Mouse (Mus musculus) embryonic fibroblast, embryonic 13.5 days (primary cell): ENCODE measurements at regions not wholly inside any gene's neighbourhood (a gene's known extent, or its start where the extent isn't known, plus 50 kb on each side); places are given as distances from the start of the nearest gene placed in this dataset.

Experiments
- H3K27ac ChIP-seq: 2 replicates; pipeline ENCODE4 v1.5.1; 2012; ENCODE audit warnings: low read length, control low read depth, inconsistent platforms; ENCODE audit not compliant: insufficient read depth
- H3K4me1 ChIP-seq: 2 replicates; pipeline ENCODE4 v1.6.1; 2011; ENCODE audit warnings: low read length; ENCODE audit not compliant: control insufficient read depth, insufficient read depth
- H3K4me3 ChIP-seq: 2 replicates; pipeline ENCODE4 v1.5.1; 2011; ENCODE audit warnings: mild to moderate bottlenecking, control low read depth, low read length; ENCODE audit not compliant: insufficient read depth
- CTCF ChIP-seq: IDR thresholded peaks from 2 replicates; pipeline ENCODE4 v1.5.1; 2011; ENCODE audit warnings: mild to moderate bottlenecking, control low read depth, low read length, moderate library complexity, borderline replicate concordance; ENCODE audit not compliant: insufficient read depth
- POLR2A ChIP-seq: IDR thresholded peaks from 2 replicates; pipeline ENCODE4 v1.6.1; 2011; ENCODE audit warnings: low read depth, mild to moderate bottlenecking, control low read depth, low read length, moderate library complexity

- Histone ChIP-seq H3K4me1 (no peaks in the 10 kb centered on the region), H3K27ac (no peak overlapping the region), H3K4me3 (no peak overlapping the region)
- no peak for TF ChIP-seq CTCF
- no peak for TF ChIP-seq POLR2A
Measured at GRCm38 (mm10) chr1:194225786-194226185, 392.2 kb upstream of the Plxna2 start.

- no peak overlapping the region for H3K4me3 ChIP-seq
- H3K27ac ChIP-seq = no peak overlapping the region
- no peak for TF ChIP-seq POLR2A
- no peak for TF ChIP-seq CTCF
- no peaks in the 10 kb centered on the region for H3K4me1 ChIP-seq
Measured at GRCm38 (mm10) chr1:194224046-194224445, 394.0 kb upstream of the Plxna2 start.

- Histone ChIP-seq H3K27ac (no peak overlapping the region), H3K4me3 (no peak overlapping the region), H3K4me1 (no peaks in the 10 kb centered on the region)
- no peak for TF ChIP-seq CTCF
- no peak for TF ChIP-seq POLR2A
Measured at GRCm38 (mm10) chr1:194223610-194224009, 394.4 kb upstream of the Plxna2 start.

- Histone ChIP-seq H3K4me1 (no peaks in the 10 kb centered on the region), H3K27ac (no peak overlapping the region), H3K4me3 (no peak overlapping the region)
- TF ChIP-seq CTCF = peak; percentile 82
- no peak for TF ChIP-seq POLR2A
Measured at GRCm38 (mm10) chr1:194223015-194223414, 395.0 kb upstream of the Plxna2 start.

- Histone ChIP-seq H3K27ac (no peak overlapping the region), H3K4me1 (no peaks in the 10 kb centered on the region), H3K4me3 (no peak overlapping the region)
- TF ChIP-seq CTCF (no peak), POLR2A (no peak)
Measured at GRCm38 (mm10) chr1:194208034-194209000, 409.7 kb upstream of the Plxna2 start.

GRCm38 (mm10) chr1:194197516-194197915, 420.5 kb upstream of the Plxna2 start:
- no peak for TF ChIP-seq POLR2A
- no peak for TF ChIP-seq CTCF
- Histone ChIP-seq H3K4me1 (no peaks in the 10 kb centered on the region), H3K27ac (no peak overlapping the region), H3K4me3 (no peak overlapping the region)

- TF ChIP-seq CTCF (no peak), POLR2A (no peak)
- H3K4me1 ChIP-seq = no peaks in the 10 kb centered on the region
Measured at GRCm38 (mm10) chr1:194182293-194182692, 435.7 kb upstream of the Plxna2 start.

GRCm38 (mm10) chr1:194161469-194161868, 456.5 kb upstream of the Plxna2 start:
- no peak for TF ChIP-seq POLR2A
- no peak for TF ChIP-seq CTCF

More at GRCm38 (mm10) chr1:194182293-194182692, 435.7 kb upstream of the Plxna2 start:
- Histone ChIP-seq H3K4me3 (no peak overlapping the region), H3K27ac (no peak overlapping the region)

GRCm38 (mm10) chr1:194160761-194161461, 457.1 kb upstream of the Plxna2 start:
- TF ChIP-seq POLR2A (no peak), CTCF (no peak)
- Histone ChIP-seq H3K27ac (no peak overlapping the region), H3K4me3 (no peak overlapping the region), H3K4me1 (no peaks in the 10 kb centered on the region)

More at GRCm38 (mm10) chr1:194161469-194161868, 456.5 kb upstream of the Plxna2 start:
- H3K4me3 ChIP-seq = no peak overlapping the region
- H3K27ac ChIP-seq = no peak overlapping the region
- no peaks in the 10 kb centered on the region for H3K4me1 ChIP-seq

GRCm38 (mm10) chr1:194157268-194157667, 460.8 kb upstream of the Plxna2 start:
- Histone ChIP-seq H3K27ac (no peak overlapping the region), H3K4me1 (no peaks in the 10 kb centered on the region), H3K4me3 (no peak overlapping the region)
- TF ChIP-seq POLR2A (no peak), CTCF (no peak)
